Comparison of ENCODE assay signal across 8 mouse cellular contexts in the genomic region with DNA sequence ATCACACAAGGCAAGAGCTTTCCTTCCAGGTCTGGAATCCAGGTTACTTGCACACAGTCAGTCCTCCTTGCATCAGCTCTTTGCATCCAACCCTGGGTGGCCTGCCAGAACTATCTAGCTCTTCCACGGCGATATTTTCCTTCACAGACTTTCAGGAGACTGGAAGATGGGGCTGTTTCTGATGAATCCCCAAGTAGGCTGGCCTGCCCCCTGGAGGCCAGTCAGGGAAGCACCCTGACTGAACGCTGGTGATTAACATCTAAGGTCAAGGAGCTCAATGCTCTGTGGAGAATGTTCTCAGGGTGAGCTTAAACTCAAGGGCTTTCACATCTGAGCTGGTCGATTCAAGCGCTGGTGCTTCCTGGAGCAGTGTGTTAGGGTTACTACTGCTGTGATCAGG. TPM values are rescaled to one million over a fixed set of nuclear protein-coding genes. Genes with fewer than 3 reads are reported as not detected.
DNase-seq lines count a peak whose midpoint lies in the region; ATAC-seq lines count a peak whose summit lies in the region.

No protein-coding gene starts in this region.

- peak; percentile 88 for DNase-seq in hindbrain, embryonic 11.5 days (ENCODE audit: low spot score)
- peak; percentile 82 for DNase-seq in brain, adult 2 months (ENCODE audit: low read depth, low spot score)
- DNase-seq in heart, postnatal 14 days = peak; percentile 78 to 82
- DNase-seq in layer of hippocampus, postnatal 25 days (ENCODE audit: extremely low spot score in 1 of 2, low spot score in 1 of 2) = peak; percentile 74 to 80
- peak; percentile 30 to 49 for DNase-seq in monocyte, adult 2 months (ENCODE audit: low read depth in 1 of 2, low spot score in 2 of 2)

- no peaks in the 10 kb centered on the region for H3K36me3 ChIP-seq in hindbrain, embryonic 11.5 days (ENCODE audit: control insufficient read depth, insufficient read depth, low read length)
- H3K36me3 ChIP-seq in hindbrain, embryonic 16.5 days (ENCODE audit: control insufficient read depth, insufficient read depth, low read length) = no peaks in the 10 kb centered on the region
- no peaks in the 10 kb centered on the region for H3K36me3 ChIP-seq in stomach, embryonic 15.5 days

- no peaks in the 10 kb centered on the region for H3K27me3 ChIP-seq in hindbrain, embryonic 11.5 days (ENCODE audit: control insufficient read depth, insufficient read depth, low read length)
- H3K27me3 ChIP-seq in hindbrain, embryonic 16.5 days (replicated peaks; ENCODE audit: control insufficient read depth, insufficient read depth, low read length) = no peaks in the 10 kb centered on the region
- H3K27me3 ChIP-seq in stomach, embryonic 15.5 days (replicated peaks) = no peaks in the 10 kb centered on the region

- H3K4me1 ChIP-seq in hindbrain, embryonic 11.5 days (replicated peaks; ENCODE audit: control insufficient read depth, insufficient read depth, low read length) = peaks cover 7% of the 10 kb centered on the region; the same call in 1 of the 2 replicates
- H3K4me1 ChIP-seq in hindbrain, embryonic 16.5 days (ENCODE audit: control insufficient read depth, insufficient read depth, low read depth, low read length) = peaks cover 16% of the 10 kb centered on the region
- H3K4me1 ChIP-seq in stomach, embryonic 15.5 days = peaks cover 17% of the 10 kb centered on the region; the same call in 1 of the 2 replicates

- H3K27ac ChIP-seq in hindbrain, embryonic 11.5 days (ENCODE audit: low read depth, low read length) = no peak overlapping the region
- H3K27ac ChIP-seq in hindbrain, embryonic 16.5 days (ENCODE audit: low read depth, low read length) = no peak overlapping the region
- H3K27ac ChIP-seq in stomach, embryonic 15.5 days = 0 out of 2 replicates have a peak overlapping the region, but pooled peaks have one; percentile 74

- 7% methylated on average over 5 of the region's 5 CpGs for WGBS in hindbrain, embryonic 11.5 days
- under 1% methylated on average over 5 of the region's 5 CpGs for WGBS in hindbrain, embryonic 16.5 days
- 3% methylated on average over 5 of the region's 5 CpGs for WGBS in stomach, embryonic 15.5 days

- ATAC-seq in hindbrain, embryonic 11.5 days (ENCODE audit: low FRiP score) = peak; percentile 18; the same call in 1 of the 2 replicates
- no peak for ATAC-seq in hindbrain, embryonic 16.5 days
- ATAC-seq in erythroid progenitor cell, adult 5-6 weeks (replicated peaks; ENCODE audit: low FRiP score, poor library complexity, severe bottlenecking) = peak; percentile 52; the same call in 1 of the 2 replicates
- ATAC-seq in stomach, embryonic 15.5 days (ENCODE audit: insufficient read depth, low FRiP score, low read depth) = no peak

- no peak overlapping the region for H3K4me3 ChIP-seq in hindbrain, embryonic 11.5 days (ENCODE audit: low read depth, low read length)
- no peak overlapping the region for H3K4me3 ChIP-seq in hindbrain, embryonic 16.5 days (ENCODE audit: low read length)
- no peak overlapping the region for H3K4me3 ChIP-seq in stomach, embryonic 15.5 days (replicated peaks)

- H3K9ac ChIP-seq in hindbrain, embryonic 11.5 days (ENCODE audit: low read depth, low read length) = no peak overlapping the region; the same call in 1 of the 2 replicates
- no peak overlapping the region for H3K9ac ChIP-seq in hindbrain, embryonic 16.5 days (ENCODE audit: low read depth, low read length)
- H3K9ac ChIP-seq in stomach, embryonic 15.5 days = no peak overlapping the region

- no peaks in the 10 kb centered on the region for H3K9me3 ChIP-seq in hindbrain, embryonic 11.5 days (ENCODE audit: control insufficient read depth, low read length)
- no peaks in the 10 kb centered on the region for H3K9me3 ChIP-seq in hindbrain, embryonic 16.5 days (ENCODE audit: control insufficient read depth, low read length)
- no peaks in the 10 kb centered on the region for H3K9me3 ChIP-seq in stomach, embryonic 15.5 days

- H3K4me2 ChIP-seq in hindbrain, embryonic 11.5 days (replicated peaks; ENCODE audit: low read depth, low read length) = no peak overlapping the region
- no peak overlapping the region for H3K4me2 ChIP-seq in hindbrain, embryonic 16.5 days (ENCODE audit: low read length)
- H3K4me2 ChIP-seq in stomach, embryonic 15.5 days = no peak overlapping the region

- intact Hi-C loops in heart, postnatal 14 days (cut with DNase I) = loop anchor here (1.0 kb wide), 1 partner anchor 39 kb away; no protein-coding TSS in a partner anchor

RNA-seq across cellular contexts. Expression of gene Arfgap1, which starts 3.1 kb away (rescaled TPM):
- 50.2 and 50.5 TPM in 2 replicates for polyA plus RNA-seq in hindbrain, embryonic 11.5 days (2014; fragmentation: Nextera tagmentation; extraction: Ambion mirVana)
- polyA plus RNA-seq in hindbrain, embryonic 16.5 days (2015; fragmentation: Nextera tagmentation; extraction: Ambion mirVana) = 121 and 123 TPM in 2 replicates
- 12.3 and 24.7 TPM in 2 replicates for total RNA-seq in erythroid progenitor cell, adult 5-6 weeks (2015; ENCODE audit: low replicate concordance)
- total RNA-seq in erythroid progenitor cell, adult 5-6 weeks (2017; ENCODE audit: low replicate concordance) = 23.5 and 32.6 TPM in 2 replicates
- total RNA-seq in heart, postnatal 14 days (2021) = 10 to 100 TPM; 41.0 to 41.8 TPM
- total RNA-seq in layer of hippocampus, postnatal 25 days (2021) = 100 to 1,000 TPM; 132 to 136 TPM
- polyA plus RNA-seq in stomach, embryonic 15.5 days (2015; fragmentation: Nextera tagmentation; extraction: Ambion mirVana) = 92.7 and 103 TPM in 2 replicates

RNA-seq across cellular contexts. Expression of gene Nkain4, which starts 9.5 kb away (rescaled TPM):
- polyA plus RNA-seq in hindbrain, embryonic 11.5 days (2014; fragmentation: Nextera tagmentation; extraction: Ambion mirVana) = 80.5 and 91.5 TPM in 2 replicates
- polyA plus RNA-seq in hindbrain, embryonic 16.5 days (2015; fragmentation: Nextera tagmentation; extraction: Ambion mirVana) = 106 and 107 TPM in 2 replicates
- not detected in 2 replicates for total RNA-seq in erythroid progenitor cell, adult 5-6 weeks (2015; ENCODE audit: low replicate concordance)
- total RNA-seq in erythroid progenitor cell, adult 5-6 weeks (2017; ENCODE audit: low replicate concordance) = not detected in 2 replicates
- total RNA-seq in heart, postnatal 14 days (2021) = 10 to 100 TPM; 15.3 to 15.7 TPM
- total RNA-seq in layer of hippocampus, postnatal 25 days (2021) = 10 to 100 TPM; 62.0 to 63.2 TPM
- 50.8 and 52.4 TPM in 2 replicates for polyA plus RNA-seq in stomach, embryonic 15.5 days (2015; fragmentation: Nextera tagmentation; extraction: Ambion mirVana)

RNA-seq across cellular contexts. Expression of gene Col20a1, which starts 22.4 kb away (rescaled TPM):
- polyA plus RNA-seq in hindbrain, embryonic 11.5 days (2014; fragmentation: Nextera tagmentation; extraction: Ambion mirVana) = 0.56 and 0.78 TPM in 2 replicates
- 0.04 and 0.27 TPM in 2 replicates for polyA plus RNA-seq in hindbrain, embryonic 16.5 days (2015; fragmentation: Nextera tagmentation; extraction: Ambion mirVana)
- not detected in 2 replicates for total RNA-seq in erythroid progenitor cell, adult 5-6 weeks (2015; ENCODE audit: low replicate concordance)
- total RNA-seq in erythroid progenitor cell, adult 5-6 weeks (2017; ENCODE audit: low replicate concordance) = under 0.01 and 0.39 TPM in 2 replicates
- 1 to 10 TPM in 1 of 2 experiments, under 1 TPM in 1; 0.56 to 1.0 TPM for total RNA-seq in heart, postnatal 14 days (2021)
- 1 to 10 TPM; 1.3 to 3.0 TPM for total RNA-seq in layer of hippocampus, postnatal 25 days (2021)
- polyA plus RNA-seq in stomach, embryonic 15.5 days (2015; fragmentation: Nextera tagmentation; extraction: Ambion mirVana) = 0.71 and 1.1 TPM in 2 replicates

RNA-seq across cellular contexts. Expression of gene Birc7, which starts 35.1 kb away (rescaled TPM):
- polyA plus RNA-seq in hindbrain, embryonic 11.5 days (2014; fragmentation: Nextera tagmentation; extraction: Ambion mirVana) = 0.49 and 0.65 TPM in 2 replicates
- 0.13 and 0.26 TPM in 2 replicates for polyA plus RNA-seq in hindbrain, embryonic 16.5 days (2015; fragmentation: Nextera tagmentation; extraction: Ambion mirVana)
- not detected in 2 replicates for total RNA-seq in erythroid progenitor cell, adult 5-6 weeks (2015; ENCODE audit: low replicate concordance)
- total RNA-seq in erythroid progenitor cell, adult 5-6 weeks (2017; ENCODE audit: low replicate concordance) = not detected in 2 replicates
- not detected for total RNA-seq in heart, postnatal 14 days (2021)
- total RNA-seq in layer of hippocampus, postnatal 25 days (2021) = under 1 TPM in 1 of 2 experiments, not detected in 1; 0.22 TPM
- polyA plus RNA-seq in stomach, embryonic 15.5 days (2015; fragmentation: Nextera tagmentation; extraction: Ambion mirVana) = 0.14 TPM in 1 of 2 replicates, not detected in the other

RNA-seq across cellular contexts. Expression of gene Ythdf1, which starts 43.2 kb away (rescaled TPM):
- polyA plus RNA-seq in hindbrain, embryonic 11.5 days (2014; fragmentation: Nextera tagmentation; extraction: Ambion mirVana) = 57.3 and 69.4 TPM in 2 replicates
- polyA plus RNA-seq in hindbrain, embryonic 16.5 days (2015; fragmentation: Nextera tagmentation; extraction: Ambion mirVana) = 12.0 and 33.7 TPM in 2 replicates
- total RNA-seq in erythroid progenitor cell, adult 5-6 weeks (2015; ENCODE audit: low replicate concordance) = 28.1 and 35.0 TPM in 2 replicates
- 12.1 and 37.7 TPM in 2 replicates for total RNA-seq in erythroid progenitor cell, adult 5-6 weeks (2017; ENCODE audit: low replicate concordance)
- 10 to 100 TPM; 43.1 to 43.9 TPM for total RNA-seq in heart, postnatal 14 days (2021)
- total RNA-seq in layer of hippocampus, postnatal 25 days (2021) = 10 to 100 TPM; 58.7 to 62.5 TPM
- 51.0 and 52.9 TPM in 2 replicates for polyA plus RNA-seq in stomach, embryonic 15.5 days (2015; fragmentation: Nextera tagmentation; extraction: Ambion mirVana)

Comparison
In these comparisons a context has a peak if more than half of its experiments do, and no peak if none do; other contexts are left out.
1. ATAC-seq: peak in hindbrain, embryonic 11.5 days (single experiment) and erythroid progenitor cell, adult 5-6 weeks (single experiment); none in hindbrain, embryonic 16.5 days (single experiment) and stomach, embryonic 15.5 days (single experiment).
2. RNA of gene Nkain4, which starts 9.5 kb away (total RNA-seq): 62.0 to 63.2 TPM in layer of hippocampus, postnatal 25 days and 15.3 to 15.7 TPM in heart, postnatal 14 days; not detected in erythroid progenitor cell, adult 5-6 weeks; every median in the first group is over 10 times any median in the second.
3. Peak in every context shown above with its lines, with median percentiles within 50 percentile points of each other: DNase-seq.